Comparison of ENCODE assay signal across 23 mouse cellular contexts in the genomic region with DNA sequence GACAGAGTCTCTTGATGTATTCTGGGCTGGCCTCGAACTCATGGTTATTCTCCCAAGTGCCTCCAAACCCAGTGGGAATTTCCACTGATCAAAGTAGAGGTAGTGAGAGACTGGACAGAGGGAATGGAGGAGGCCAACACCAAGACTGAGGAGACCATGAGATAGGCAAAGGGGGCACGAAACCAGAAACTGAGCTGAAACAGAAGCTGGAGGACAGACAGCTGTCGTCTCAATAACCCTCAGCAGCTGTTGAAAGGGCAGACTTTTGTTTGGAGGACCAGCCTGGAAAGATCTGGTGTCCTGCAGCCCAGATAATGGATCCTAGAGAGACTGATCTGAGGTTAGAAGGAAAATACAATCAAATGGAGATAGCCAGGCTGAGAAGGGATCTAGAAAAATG.
"Had no signal": no experiment of that assay in that cellular context is flagged by ENCODE, and none has a peak within 500 bp of the region (broad histone marks: within the 10 kb centered on the region; RNA-seq: fewer than 3 reads in every experiment).

No protein-coding gene starts in this region.

- H3K9me3 ChIP-seq: limb, embryonic 15.5 days; midbrain, embryonic 13.5 days; neural tube, embryonic 15.5 days had no signal

- DNase-seq: kidney, adult 2 months; kidney, postnatal 25 days; layer of hippocampus, adult 9-11 months; liver, postnatal 0 days; lung, embryonic 14.5 days; right cerebral cortex, adult 18-20 months; right cerebral cortex, postnatal 14 days; right cerebral cortex, postnatal 4 days; thymus, adult 2 months; thymus, postnatal 14 days; thymus, postnatal 4 days had no signal

- H3K4me2 ChIP-seq: limb, embryonic 15.5 days; liver, embryonic 11.5 days; lung, embryonic 14.5 days; midbrain, embryonic 13.5 days; neural tube, embryonic 12.5 days; neural tube, embryonic 15.5 days had no signal

- H3K9ac ChIP-seq: limb, embryonic 15.5 days; liver, embryonic 14.5 days; liver, postnatal 0 days; lung, embryonic 14.5 days; midbrain, embryonic 13.5 days; neural tube, embryonic 12.5 days; neural tube, embryonic 15.5 days had no signal

- H3K4me1 ChIP-seq: limb, embryonic 15.5 days; midbrain, embryonic 13.5 days; neural tube, embryonic 12.5 days; neural tube, embryonic 15.5 days had no signal

- H3K27me3 ChIP-seq: limb, embryonic 15.5 days; midbrain, embryonic 13.5 days; neural tube, embryonic 12.5 days; neural tube, embryonic 15.5 days had no signal

- ATAC-seq: liver, postnatal 0 days; lung, postnatal 0 days; midbrain, embryonic 13.5 days; midbrain, embryonic 16.5 days had no signal

- H3K36me3 ChIP-seq: limb, embryonic 15.5 days; midbrain, embryonic 13.5 days; neural tube, embryonic 12.5 days; neural tube, embryonic 15.5 days had no signal

- H3K4me3 ChIP-seq: layer of hippocampus, adult 2 months; limb, embryonic 15.5 days; midbrain, embryonic 13.5 days; neural tube, embryonic 12.5 days; neural tube, embryonic 15.5 days had no signal

- H3K27ac ChIP-seq: kidney, postnatal 0 days; layer of hippocampus, adult 2 months; limb, embryonic 15.5 days; liver, embryonic 14.5 days; macrophage; midbrain, embryonic 13.5 days; neural tube, embryonic 12.5 days; neural tube, embryonic 15.5 days; stomach, postnatal 0 days had no signal
